Mouse (Mus musculus) G1E-ER4 (cell line): ENCODE data around the gene Cldn15. TPM values are rescaled to one million over a fixed set of nuclear protein-coding genes. Genes with fewer than 3 reads are reported as not detected.

Experiments used
- GATA1 ChIP-seq: IDR thresholded peaks from one replicate; pipeline ENCODE4 v1.8.0; 2012; ENCODE audit warnings: low read length, inconsistent platforms
- polyA plus RNA-seq: library from polyadenylated mRNA; stranded (reverse); fragments of >175 nt; gene quantifications from 2 replicates; pipeline ENCODE4 v1.2.3, GENCODE M21; 2012

Gene Cldn15
- polyA plus RNA-seq, 1 experiment, result not detected

- TF ChIP-seq GATA1, result no peak
These were observed 23.4 kb downstream of the Cldn15 start for GRCm38 (mm10) chr5:136989801-136990200.

DNA sequence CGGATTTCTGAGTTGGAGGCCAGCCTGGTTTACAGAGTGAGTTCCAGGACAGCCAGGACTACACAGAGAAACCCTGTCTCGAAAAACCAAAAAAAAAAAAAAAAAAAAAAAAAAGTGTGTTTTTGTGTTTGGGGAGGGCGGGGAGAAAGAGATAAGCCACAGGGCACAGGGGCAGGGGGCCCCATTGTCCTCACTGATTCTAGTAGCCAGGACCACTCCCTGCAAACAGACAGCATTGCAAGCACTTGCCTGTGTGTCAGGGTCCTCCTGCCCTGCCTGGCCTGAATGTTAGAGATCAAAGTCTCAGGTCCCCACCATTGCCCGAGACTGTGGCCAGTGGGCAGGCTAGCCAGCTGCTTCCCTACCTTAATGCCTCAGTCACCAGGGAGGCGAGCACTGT lies 33.0 kb downstream of the Cldn15 start:
- no peak for TF ChIP-seq GATA1

- TF ChIP-seq GATA1, result no peak
These were observed 34.2 kb downstream of the Cldn15 start for GRCm38 (mm10) chr5:137000612-137001011.

GRCm38 (mm10) chr5:137007276-137007675 lies 40.9 kb downstream of the Cldn15 start:
- no peak for TF ChIP-seq GATA1

- TF ChIP-seq GATA1, result no peak
These were observed 43.6 kb downstream of the Cldn15 start for GRCm38 (mm10) chr5:137009988-137010387.

DNA sequence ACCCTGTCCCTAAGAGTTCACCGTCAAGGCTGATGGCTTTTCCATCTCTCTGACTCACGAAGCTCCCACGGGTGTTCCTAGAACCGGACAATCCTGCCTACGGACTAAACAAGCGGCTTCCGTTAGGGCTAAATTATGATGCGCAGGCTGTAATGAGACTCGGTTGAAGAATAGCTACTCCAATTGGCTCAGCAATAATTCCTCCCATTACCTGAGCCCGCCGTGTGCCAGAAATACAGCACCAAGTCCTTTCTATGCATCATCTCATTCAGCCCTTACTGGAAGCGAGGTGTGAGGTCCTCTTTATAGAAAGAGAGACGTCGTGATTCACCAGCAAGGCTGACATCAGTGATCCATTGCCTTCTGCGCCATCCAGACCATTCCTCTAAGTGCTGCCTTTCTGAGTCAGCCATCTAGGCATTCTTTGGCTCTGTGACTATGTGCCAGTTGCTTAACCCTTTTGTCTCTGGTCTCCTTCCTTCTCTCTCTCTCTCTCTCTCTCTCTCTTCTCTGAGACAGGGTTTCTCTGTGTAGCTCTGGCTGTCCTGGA lies 46.1 kb downstream of the Cldn15 start:
- TF ChIP-seq GATA1, result no peak

GRCm38 (mm10) chr5:137015913-137016312 lies 49.5 kb downstream of the Cldn15 start:
- TF ChIP-seq GATA1, result no peak

GRCm38 (mm10) chr5:137024318-137024717 lies 57.9 kb downstream of the Cldn15 start:
- TF ChIP-seq GATA1, result no peak

GRCm38 (mm10) chr5:137025132-137025531 lies 58.7 kb downstream of the Cldn15 start:
- no peak for TF ChIP-seq GATA1

Other genes with a start within 250 kb of the Cldn15 start
- gene Col26a1, start 83.4 kb upstream of the Cldn15 start, polyA plus RNA-seq, result 0.03 TPM in 1 of 2 replicates, not detected in the other
- 4.9 and 6.1 TPM in 2 replicates for gene Ift22, start 58.5 kb upstream of the Cldn15 start, polyA plus RNA-seq
- 472 and 602 TPM in 2 replicates for gene Fis1, start 13.3 kb upstream of the Cldn15 start, polyA plus RNA-seq
- 39.4 and 45.4 TPM in 2 replicates for gene Plod3, start 20.4 kb downstream of the Cldn15 start, polyA plus RNA-seq
- gene Znhit1, start 21.4 kb downstream of the Cldn15 start, polyA plus RNA-seq, result 236 and 308 TPM in 2 replicates
- 0.65 TPM in 2 replicates for gene Vgf, start 59.8 kb downstream of the Cldn15 start, polyA plus RNA-seq
- gene Ap1s1, start 79.5 kb downstream of the Cldn15 start, polyA plus RNA-seq, result 206 and 279 TPM in 2 replicates
- 3.2 and 3.3 TPM in 2 replicates for gene Serpine1, start 105.7 kb downstream of the Cldn15 start, polyA plus RNA-seq
- 23.7 and 28.2 TPM in 2 replicates for gene Trim56, start 149.6 kb downstream of the Cldn15 start, polyA plus RNA-seq
- gene Muc3, start 182.7 kb downstream of the Cldn15 start, polyA plus RNA-seq, result not detected in 2 replicates
- not detected in 2 replicates for gene Muc3a, start 245.8 kb downstream of the Cldn15 start, polyA plus RNA-seq